Comparison of ENCODE assay signal across 8 mouse cellular contexts in the genomic region with DNA sequence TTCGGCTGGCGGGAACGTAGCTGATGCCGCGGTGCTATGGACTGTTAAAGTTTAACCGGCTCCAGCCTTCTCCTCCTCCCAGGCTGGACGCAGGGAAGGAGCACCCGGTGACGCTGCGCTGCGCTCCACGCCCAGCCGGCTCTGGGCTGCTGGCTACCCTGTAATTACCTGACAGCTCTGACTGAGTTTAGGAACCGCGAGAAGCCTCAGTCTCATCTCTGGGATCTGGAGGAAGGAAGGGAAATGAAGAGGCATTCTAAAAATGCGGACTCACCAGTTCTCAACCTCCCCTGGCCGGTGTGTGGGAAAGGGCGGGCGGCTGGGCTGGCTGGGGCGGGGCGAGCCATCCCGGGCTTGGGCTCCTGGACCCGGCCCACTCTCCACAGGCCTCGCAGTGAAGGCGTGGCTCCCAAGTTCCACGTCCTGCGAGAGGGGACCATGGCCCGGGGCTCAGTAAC. TPM values are rescaled to one million over a fixed set of nuclear protein-coding genes. Genes with fewer than 3 reads are reported as not detected.
DNase-seq lines count a peak whose midpoint lies in the region; ATAC-seq lines count a peak whose summit lies in the region.

No protein-coding gene starts in this region.

- 0 out of 2 replicates have a peak overlapping the region, but pooled peaks have one; percentile 18 for H3K9ac ChIP-seq in heart, embryonic 11.5 days (ENCODE audit: low read depth, low read length)
- peak overlapping the region; percentile 22; the same call in 1 of the 2 replicates for H3K9ac ChIP-seq in kidney, embryonic 15.5 days

- peak overlapping the region; percentile 53 for H3K4me3 ChIP-seq in embryonic facial prominence, embryonic 10.5 days
- H3K4me3 ChIP-seq in heart, embryonic 11.5 days (ENCODE audit: low read depth, low read length), result peak overlapping the region; percentile 12
- H3K4me3 ChIP-seq in kidney, embryonic 15.5 days (replicated peaks), result peak overlapping the region; percentile 35

- peak overlapping the region; percentile 68 for H3K4me2 ChIP-seq in heart, embryonic 11.5 days
- H3K4me2 ChIP-seq in kidney, embryonic 15.5 days, result peak overlapping the region; percentile 64

- DNase-seq in R1 (ENCODE audit: low read depth, low spot score), result peak; percentile 89
- DNase-seq in embryonic facial prominence, embryonic 10.5 days (ENCODE audit: low spot score), result peak; percentile 71
- DNase-seq in lung, postnatal 10 days, result peak; percentile 65
- peak; percentile 67 for DNase-seq in urinary bladder, postnatal 25 days (ENCODE audit: low spot score)
- DNase-seq in layer of hippocampus, postnatal 14 days (ENCODE audit: low spot score in 2 of 2), result no peak
- DNase-seq in adipocyte (ENCODE audit: low spot score), result no peak

- 1% methylated on average over 28 of the region's 28 CpGs for WGBS in embryonic facial prominence, embryonic 10.5 days
- WGBS in heart, embryonic 11.5 days (ENCODE audit: insufficient replicate concordance), result 2% methylated on average over 28 of the region's 28 CpGs
- 7% methylated on average over 28 of the region's 28 CpGs for WGBS in kidney, embryonic 15.5 days

- H3K27ac ChIP-seq in embryonic facial prominence, embryonic 10.5 days (replicated peaks), result peak overlapping the region; percentile 57
- H3K27ac ChIP-seq in heart, embryonic 11.5 days (ENCODE audit: low read depth, low read length), result no peak overlapping the region
- peak overlapping the region; percentile 54 for H3K27ac ChIP-seq in kidney, embryonic 15.5 days

- H3K36me3 ChIP-seq in embryonic facial prominence, embryonic 10.5 days (replicated peaks), result no peaks in the 10 kb centered on the region
- H3K36me3 ChIP-seq in heart, embryonic 11.5 days (ENCODE audit: control insufficient read depth, insufficient read depth, low read length), result no peaks in the 10 kb centered on the region
- peaks cover 21% of the 10 kb centered on the region for H3K36me3 ChIP-seq in kidney, embryonic 15.5 days

- H3K27me3 ChIP-seq in embryonic facial prominence, embryonic 10.5 days (replicated peaks; ENCODE audit: low read depth, poor library complexity, severe bottlenecking), result peaks cover 69% of the 10 kb centered on the region
- peaks cover 4% of the 10 kb centered on the region; the same call in 1 of the 2 replicates for H3K27me3 ChIP-seq in heart, embryonic 11.5 days (ENCODE audit: control insufficient read depth, insufficient read depth, low read length)
- H3K27me3 ChIP-seq in kidney, embryonic 15.5 days, result no peaks in the 10 kb centered on the region

- ATAC-seq in heart, embryonic 11.5 days (replicated peaks; ENCODE audit: insufficient number of reproducible peaks, low FRiP score, low TSS enrichment), result no peak
- ATAC-seq in kidney, embryonic 15.5 days (replicated peaks; ENCODE audit: low FRiP score), result peak; percentile 67

- no peaks in the 10 kb centered on the region for H3K9me3 ChIP-seq in embryonic facial prominence, embryonic 10.5 days
- H3K9me3 ChIP-seq in heart, embryonic 11.5 days (replicated peaks; ENCODE audit: control insufficient read depth, low read length), result no peaks in the 10 kb centered on the region
- no peaks in the 10 kb centered on the region for H3K9me3 ChIP-seq in kidney, embryonic 15.5 days (replicated peaks)

- peaks cover 56% of the 10 kb centered on the region for H3K4me1 ChIP-seq in embryonic facial prominence, embryonic 10.5 days
- peaks cover 22% of the 10 kb centered on the region for H3K4me1 ChIP-seq in heart, embryonic 11.5 days (ENCODE audit: control insufficient read depth, insufficient read depth, low read length)
- H3K4me1 ChIP-seq in kidney, embryonic 15.5 days, result peaks cover 55% of the 10 kb centered on the region

RNA-seq across cellular contexts. Expression of a gene that starts 56.7 kb away (rescaled TPM):
- 30.5 and 33.3 TPM in 2 replicates for polyA plus RNA-seq in embryonic facial prominence, embryonic 10.5 days (2016; fragmentation: Nextera tagmentation; extraction: Ambion mirVana)
- polyA plus RNA-seq in heart, embryonic 11.5 days (2014; fragmentation: Nextera tagmentation; extraction: Ambion mirVana), result 18.3 and 18.6 TPM in 2 replicates
- polyA plus RNA-seq in kidney, embryonic 15.5 days (2015; fragmentation: Nextera tagmentation; extraction: Ambion mirVana), result 27.6 and 29.7 TPM in 2 replicates
- total RNA-seq in layer of hippocampus, postnatal 14 days (2021), result 10 to 100 TPM; 38.7 to 46.0 TPM

Comparison
In these comparisons a context has a peak if more than half of its experiments do, and no peak if none do; other contexts are left out.
1. DNase-seq: peak in R1 (single experiment), embryonic facial prominence, embryonic 10.5 days (single experiment), lung, postnatal 10 days (single experiment) and urinary bladder, postnatal 25 days (single experiment); none in layer of hippocampus, postnatal 14 days (0 of 2) and adipocyte (single experiment).
2. Peak in every context shown above with its lines, with median percentiles within 50 percentile points of each other: H3K4me3 ChIP-seq.